Mouse (Mus musculus): ENCODE data around the gene Tbpl1. TPM values are rescaled to one million over a fixed set of nuclear protein-coding genes. Genes with fewer than 3 reads are reported as not detected.

The Tbpl1 gene
- polyA plus RNA-seq, 1 experiment from 2014 or later, result 58.2 TPM

DNA sequence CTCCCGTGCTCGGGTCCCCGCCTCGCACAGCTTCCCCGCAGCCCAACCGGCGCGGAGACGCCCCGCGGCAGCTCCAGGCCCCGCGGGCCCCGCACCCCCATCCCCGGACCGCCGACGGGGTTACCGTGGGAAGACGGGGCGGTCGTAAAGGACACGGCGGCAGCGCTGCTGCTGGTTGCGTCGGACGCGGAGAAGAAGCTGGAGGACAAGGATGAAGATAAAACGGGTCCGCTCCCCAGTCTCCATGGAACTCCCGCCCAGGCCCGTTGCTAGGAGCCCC is 806 bp downstream of the Tbpl1 start:
- Histone ChIP-seq H3K4me3 (replicated peaks) (peak overlapping the region; percentile 97), H3K4me1 (peaks cover 16% of the 10 kb centered on the region), H3K27me3 (no peaks in the 10 kb centered on the region), H3K9me3 (replicated peaks) (no peaks in the 10 kb centered on the region), H3K36me3 (no peaks in the 10 kb centered on the region), H3K27ac (replicated peaks) (peak overlapping the region; percentile 90), H3K4me2 (replicated peaks) (peak overlapping the region; percentile 88), H3K9ac (peak overlapping the region; percentile 95)
- ATAC-seq (ENCODE audit: insufficient number of reproducible peaks, low FRiP score, low TSS enrichment, low read depth), result peak; percentile 48; the same call in 1 of the 2 replicates
- 1% methylated on average over 31 of the region's 33 CpGs for WGBS

GRCm38 (mm10) chr10:22730266-22730991 is 1.3 kb downstream of the Tbpl1 start:
- Histone ChIP-seq H3K9me3 (replicated peaks) (no peaks in the 10 kb centered on the region), H3K4me1 (peaks cover 16% of the 10 kb centered on the region), H3K4me3 (replicated peaks) (peak overlapping the region; percentile 97), H3K4me2 (replicated peaks) (peak overlapping the region; percentile 88), H3K36me3 (no peaks in the 10 kb centered on the region), H3K9ac (peak overlapping the region; percentile 95), H3K27me3 (no peaks in the 10 kb centered on the region), H3K27ac (replicated peaks) (peak overlapping the region; percentile 90)
- peak; percentile 67 for ATAC-seq (ENCODE audit: insufficient number of reproducible peaks, low FRiP score, low TSS enrichment, low read depth)
- 1% methylated on average over 38 of the region's 39 CpGs for WGBS

DNA sequence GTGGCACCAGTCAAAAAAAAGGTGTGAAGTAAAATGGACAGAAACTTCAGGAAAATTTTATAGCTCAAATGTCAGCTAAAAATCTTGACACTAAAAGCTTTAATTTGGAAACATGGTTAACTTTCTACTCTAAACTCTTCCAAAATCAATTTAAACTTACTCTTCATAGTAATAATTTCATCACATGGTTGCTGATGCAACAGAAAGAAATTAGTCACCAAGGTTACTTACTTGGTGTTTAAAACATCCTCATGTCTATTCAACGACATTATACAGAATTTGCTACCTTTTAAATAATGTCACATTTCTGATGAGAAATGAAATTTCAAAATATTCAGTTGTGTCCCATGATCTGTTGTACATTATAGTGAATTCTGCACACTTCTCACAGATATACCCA is 3.5 kb downstream of the Tbpl1 start:
- H3K27me3 ChIP-seq, result no peaks in the 10 kb centered on the region
- H3K9me3 ChIP-seq (replicated peaks), result no peaks in the 10 kb centered on the region
- no peak overlapping the region for H3K27ac ChIP-seq (replicated peaks)
- H3K4me2 ChIP-seq (replicated peaks), result no peak overlapping the region
- H3K9ac ChIP-seq, result no peak overlapping the region
- no peak for ATAC-seq (ENCODE audit: insufficient number of reproducible peaks, low FRiP score, low TSS enrichment, low read depth)
- peaks cover 16% of the 10 kb centered on the region for H3K4me1 ChIP-seq
- 78% methylated on average over 1 of the region's 1 CpGs for WGBS
- no peak overlapping the region for H3K4me3 ChIP-seq (replicated peaks)
- no peaks in the 10 kb centered on the region for H3K36me3 ChIP-seq

DNA sequence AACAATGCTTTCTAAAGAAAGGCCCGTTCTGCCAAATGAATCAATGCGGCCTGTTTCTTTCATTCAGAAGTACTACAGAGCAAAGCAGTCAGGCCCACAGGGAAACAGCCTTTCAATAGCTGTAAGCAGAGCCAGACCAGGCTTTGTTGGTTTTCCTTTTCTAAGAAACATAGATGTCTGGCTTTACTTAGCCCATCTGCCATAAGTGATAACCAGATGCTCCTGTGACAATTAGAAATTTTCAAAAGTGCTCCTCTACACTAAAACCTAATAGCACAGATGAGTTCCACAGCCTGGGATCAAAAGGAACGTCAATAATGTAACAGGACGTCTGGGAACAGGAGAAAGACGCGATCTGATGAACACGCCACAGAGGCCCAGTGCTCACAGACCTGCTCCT is 5.4 kb downstream of the Tbpl1 start:
- Histone ChIP-seq H3K4me1 (peaks cover 11% of the 10 kb centered on the region), H3K9me3 (replicated peaks) (no peaks in the 10 kb centered on the region), H3K9ac (no peak overlapping the region), H3K36me3 (no peaks in the 10 kb centered on the region), H3K4me2 (replicated peaks) (no peak overlapping the region), H3K27ac (replicated peaks) (no peak overlapping the region), H3K27me3 (no peaks in the 10 kb centered on the region), H3K4me3 (replicated peaks) (no peak overlapping the region)
- 45% methylated on average over 7 of the region's 7 CpGs for WGBS
- no peak for ATAC-seq (ENCODE audit: insufficient number of reproducible peaks, low FRiP score, low TSS enrichment, low read depth)

DNA sequence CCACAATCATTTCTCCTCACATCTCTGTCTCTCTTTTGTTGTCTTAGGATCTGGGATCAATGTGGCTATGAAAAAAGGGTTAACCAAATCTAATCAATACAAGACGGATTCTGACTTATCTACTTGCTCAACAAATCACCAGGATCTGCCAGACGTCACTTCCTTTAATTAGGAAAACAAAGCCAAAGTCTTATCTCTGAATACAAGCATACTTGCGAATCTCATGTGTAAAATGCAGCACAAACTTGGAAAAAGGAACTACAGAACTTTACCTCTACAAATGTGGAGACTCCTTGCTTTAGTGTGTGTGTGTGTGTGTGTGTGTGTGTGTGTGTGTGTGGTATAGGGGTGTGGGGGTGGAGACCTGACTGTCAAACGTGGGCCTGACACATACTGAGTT is 6.6 kb downstream of the Tbpl1 start:
- Histone ChIP-seq H3K36me3 (no peaks in the 10 kb centered on the region), H3K9me3 (replicated peaks) (no peaks in the 10 kb centered on the region), H3K9ac (no peak overlapping the region), H3K4me1 (peaks cover 7% of the 10 kb centered on the region), H3K27me3 (no peaks in the 10 kb centered on the region), H3K4me3 (replicated peaks) (no peak overlapping the region), H3K4me2 (replicated peaks) (no peak overlapping the region), H3K27ac (replicated peaks) (no peak overlapping the region)
- 65% methylated on average over 4 of the region's 4 CpGs for WGBS
- ATAC-seq (ENCODE audit: insufficient number of reproducible peaks, low FRiP score, low TSS enrichment, low read depth), result no peak

DNA sequence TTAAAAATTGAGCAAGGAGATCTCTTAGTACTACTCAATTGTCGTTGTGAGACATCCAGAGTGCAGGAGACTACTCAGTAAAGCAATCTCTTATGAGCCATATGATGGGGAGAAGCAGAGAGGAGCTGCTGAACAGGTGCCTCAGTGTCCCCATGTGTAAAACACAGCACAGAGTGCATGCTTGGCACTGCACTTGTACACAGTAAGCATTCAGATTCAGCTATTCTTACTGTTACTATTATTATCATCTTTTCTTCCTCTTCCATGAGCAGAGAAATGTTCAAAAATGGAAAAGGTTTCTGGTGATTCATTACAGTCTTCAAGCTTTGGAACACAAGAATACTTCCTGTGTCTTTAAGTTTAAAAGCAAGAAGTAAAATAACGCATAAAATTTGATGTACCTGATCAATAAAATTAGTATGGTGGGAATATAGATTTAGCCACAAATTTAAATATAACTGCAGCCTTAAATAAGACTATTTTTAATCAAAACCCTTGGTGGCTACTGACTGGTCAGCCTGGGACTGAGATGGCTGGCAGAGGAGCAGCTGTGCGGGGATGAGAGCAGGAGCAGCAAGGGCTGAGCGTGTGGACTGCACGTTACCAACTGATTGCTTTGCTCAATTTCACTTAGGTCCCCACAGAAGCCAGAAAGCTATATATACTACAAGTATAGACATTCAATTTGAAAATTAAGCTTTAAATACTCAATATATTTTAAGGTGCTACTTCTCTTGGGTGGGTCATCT is 10.8 kb downstream of the Tbpl1 start:
- 79% methylated on average over 5 of the region's 5 CpGs for WGBS
- Histone ChIP-seq H3K9ac (no peak overlapping the region), H3K27me3 (no peaks in the 10 kb centered on the region), H3K27ac (replicated peaks) (no peak overlapping the region), H3K36me3 (no peaks in the 10 kb centered on the region), H3K4me3 (replicated peaks) (no peak overlapping the region), H3K4me2 (replicated peaks) (no peak overlapping the region), H3K9me3 (replicated peaks) (no peaks in the 10 kb centered on the region), H3K4me1 (0 out of 2 replicates have a peak, but pooled peaks cover 3% of the 10 kb centered on the region)
- ATAC-seq (ENCODE audit: insufficient number of reproducible peaks, low FRiP score, low TSS enrichment, low read depth), result no peak

GRCm38 (mm10) chr10:22718475-22718874 is 13.3 kb downstream of the Tbpl1 start:
- whole genome bisulfite sequencing, result 47% methylated on average over 4 of the region's 4 CpGs
- Histone ChIP-seq H3K4me3 (replicated peaks) (no peak overlapping the region), H3K9ac (no peak overlapping the region), H3K27ac (replicated peaks) (no peak overlapping the region), H3K9me3 (replicated peaks) (no peaks in the 10 kb centered on the region), H3K4me2 (replicated peaks) (no peak overlapping the region), H3K4me1 (0 out of 2 replicates have a peak, but pooled peaks cover 3% of the 10 kb centered on the region), H3K27me3 (no peaks in the 10 kb centered on the region), H3K36me3 (no peaks in the 10 kb centered on the region)
- no peak for ATAC-seq (ENCODE audit: insufficient number of reproducible peaks, low FRiP score, low TSS enrichment, low read depth)

DNA sequence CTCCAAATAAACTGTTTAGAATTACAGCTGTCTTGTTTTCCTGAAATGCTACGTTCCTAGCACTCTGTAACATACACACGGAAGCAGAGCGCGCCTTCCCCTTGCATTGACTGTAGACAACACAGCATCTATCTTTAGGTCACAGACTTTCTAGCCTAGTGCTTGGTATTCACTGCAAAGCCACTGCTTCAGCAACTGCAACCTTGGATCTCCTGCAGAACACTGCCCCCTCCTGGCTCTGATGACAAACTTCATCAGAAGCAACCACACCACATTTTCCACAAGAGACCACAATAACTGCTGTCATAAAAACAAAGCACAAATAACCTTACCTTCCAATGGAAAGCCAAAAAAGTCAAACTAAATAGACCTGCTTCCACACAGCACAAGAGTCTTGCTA is 17.2 kb downstream of the Tbpl1 start:
- Histone ChIP-seq H3K4me1 (0 out of 2 replicates have a peak, but pooled peaks cover 3% of the 10 kb centered on the region), H3K36me3 (peaks cover 9% of the 10 kb centered on the region; the same call in 1 of the 2 replicates), H3K9ac (no peak overlapping the region), H3K4me2 (replicated peaks) (no peak overlapping the region), H3K9me3 (replicated peaks) (no peaks in the 10 kb centered on the region), H3K27ac (replicated peaks) (no peak overlapping the region), H3K27me3 (no peaks in the 10 kb centered on the region), H3K4me3 (replicated peaks) (no peak overlapping the region)
- WGBS, result 74% methylated on average over 4 of the region's 4 CpGs
- ATAC-seq (ENCODE audit: insufficient number of reproducible peaks, low FRiP score, low TSS enrichment, low read depth), result 0 out of 2 replicates have a peak, but pooled peaks have one; percentile 57

GRCm38 (mm10) chr10:22712955-22713354 is 18.8 kb downstream of the Tbpl1 start:
- 58% methylated on average over 2 of the region's 2 CpGs for WGBS

DNA sequence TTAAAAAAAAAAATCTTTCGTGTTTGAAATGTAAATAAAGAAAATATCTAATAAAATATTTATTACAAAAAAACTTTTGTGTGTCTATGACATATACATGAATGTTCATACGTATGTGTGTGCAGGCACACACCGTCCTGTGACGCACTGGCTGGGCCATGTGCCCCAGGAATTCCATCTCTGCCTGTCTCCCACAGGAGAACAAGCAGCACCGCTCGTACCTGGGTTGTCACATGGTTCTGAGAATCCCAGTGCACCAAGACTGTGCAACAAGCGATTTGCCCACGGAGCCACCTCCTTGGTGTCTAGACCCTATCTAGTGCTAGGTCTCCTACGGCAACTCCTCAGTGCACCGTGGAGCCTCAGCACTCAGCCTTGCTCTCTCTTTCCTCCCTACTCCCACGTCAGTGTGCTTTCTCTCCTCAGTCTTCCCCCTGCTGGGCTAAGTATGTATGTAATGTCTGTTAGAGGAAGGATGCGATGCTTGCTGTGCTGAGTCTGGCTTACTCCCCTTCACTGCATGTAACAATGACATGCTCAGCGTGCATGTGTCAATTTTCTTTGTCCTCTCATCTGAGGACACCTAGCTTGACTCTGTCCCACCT is 21.5 kb downstream of the Tbpl1 start:
- no peak for ATAC-seq (ENCODE audit: insufficient number of reproducible peaks, low FRiP score, low TSS enrichment, low read depth)
- WGBS, result 85% methylated on average over 13 of the region's 13 CpGs
- H3K4me3 ChIP-seq (replicated peaks), result no peak overlapping the region
- H3K36me3 ChIP-seq, result peaks cover 43% of the 10 kb centered on the region
- no peaks in the 10 kb centered on the region for H3K4me1 ChIP-seq
- no peaks in the 10 kb centered on the region for H3K27me3 ChIP-seq
- H3K9ac ChIP-seq, result no peak overlapping the region
- no peak overlapping the region for H3K4me2 ChIP-seq (replicated peaks)
- no peaks in the 10 kb centered on the region for H3K9me3 ChIP-seq (replicated peaks)
- H3K27ac ChIP-seq (replicated peaks), result no peak overlapping the region

More at GRCm38 (mm10) chr10:22712955-22713354, 18.8 kb downstream of the Tbpl1 start:
- H3K27me3 ChIP-seq, result no peaks in the 10 kb centered on the region
- no peak overlapping the region for H3K9ac ChIP-seq
- H3K4me3 ChIP-seq (replicated peaks), result no peak overlapping the region
- H3K27ac ChIP-seq (replicated peaks), result no peak overlapping the region
- no peak overlapping the region for H3K4me2 ChIP-seq (replicated peaks)
- H3K9me3 ChIP-seq (replicated peaks), result no peaks in the 10 kb centered on the region
- peaks cover 21% of the 10 kb centered on the region; the same call in 1 of the 2 replicates for H3K36me3 ChIP-seq
- no peak for ATAC-seq (ENCODE audit: insufficient number of reproducible peaks, low FRiP score, low TSS enrichment, low read depth)
- no peaks in the 10 kb centered on the region for H3K4me1 ChIP-seq

- H3K27ac ChIP-seq (replicated peaks), result no peak overlapping the region
- 79% methylated on average over 7 of the region's 7 CpGs for WGBS
- H3K4me1 ChIP-seq, result no peaks in the 10 kb centered on the region
- no peak overlapping the region for H3K4me2 ChIP-seq (replicated peaks)
- peaks cover 50% of the 10 kb centered on the region for H3K36me3 ChIP-seq
- ATAC-seq (ENCODE audit: insufficient number of reproducible peaks, low FRiP score, low TSS enrichment, low read depth), result peak; percentile 70; the same call in 1 of the 2 replicates
- no peaks in the 10 kb centered on the region for H3K27me3 ChIP-seq
- H3K9ac ChIP-seq, result no peak overlapping the region
- no peaks in the 10 kb centered on the region for H3K9me3 ChIP-seq (replicated peaks)
- no peak overlapping the region for H3K4me3 ChIP-seq (replicated peaks)
These were observed 23.4 kb downstream of the Tbpl1 start for GRCm38 (mm10) chr10:22708190-22708843.
